Mouse (Mus musculus) hindbrain, embryonic 11.5 days (tissue): Measurements from ENCODE around the gene Hist1h2ba. TPM values are rescaled to one million over a fixed set of nuclear protein-coding genes. Genes with fewer than 3 reads are reported as not detected.

ENCODE experiments used
- ATAC-seq: fragments of 200-750 bp; cut with Nextera tagmentation; 2 replicates; pipeline ENCODE4 v1.8.0; 2017; ENCODE audit warnings: mild to moderate bottlenecking, moderate TSS enrichment, moderate library complexity; ENCODE audit not compliant: low FRiP score
- DNase-seq: peaks from one replicate; pipeline ENCODE4 v3.0.0-alpha.2; 2015; ENCODE audit warnings: low spot score
- H3K27ac ChIP-seq: fragments of 300-500 bp; sonication (generic); 2 replicates; pipeline ENCODE4 v1.5.1; 2014; ENCODE audit warnings: mild to moderate bottlenecking, low read depth, low read length
- H3K27me3 ChIP-seq: fragments of 300-500 bp; sonication (generic); 2 replicates; pipeline ENCODE4 v1.6.1; 2014; ENCODE audit warnings: mild to moderate bottlenecking, low read length, moderate library complexity, mixed read lengths; ENCODE audit not compliant: control insufficient read depth, insufficient read depth
- H3K36me3 ChIP-seq: fragments of 300-500 bp; sonication (generic); 2 replicates; pipeline ENCODE4 v1.6.1; 2014; ENCODE audit warnings: mild to moderate bottlenecking, low read length, moderate library complexity, mixed read lengths; ENCODE audit not compliant: control insufficient read depth, insufficient read depth
- H3K4me1 ChIP-seq: fragments of 300-500 bp; sonication (generic); replicated peaks from 2 replicates; pipeline ENCODE4 v1.6.1; 2014; ENCODE audit warnings: low read length, mixed read lengths; ENCODE audit not compliant: control insufficient read depth, insufficient read depth
- H3K4me2 ChIP-seq: fragments of 300-500 bp; sonication (generic); replicated peaks from 2 replicates; pipeline ENCODE4 v1.6.1; 2014; ENCODE audit warnings: mild to moderate bottlenecking, low read depth, low read length
- H3K4me3 ChIP-seq: fragments of 300-500 bp; sonication (generic); 2 replicates; pipeline ENCODE4 v1.5.1; 2014; ENCODE audit warnings: low read depth, low read length
- H3K9ac ChIP-seq: fragments of 300-500 bp; sonication (generic); 2 replicates; pipeline ENCODE4 v1.6.1; 2014; ENCODE audit warnings: low read depth, low read length
- H3K9me3 ChIP-seq: fragments of 300-500 bp; sonication (generic); 2 replicates; pipeline ENCODE4 v1.6.1; 2016; ENCODE audit warnings: low read length; ENCODE audit not compliant: control insufficient read depth
- WGBS: fragments of 180-500 bp; shearing (Covaris S2); extraction: QIAGEN DNeasy Blood & Tissue Kit; methylation state at CpG from one replicate; pipeline ENCODE4 v1.1.7; 2014; 5-methylcytosine and 5-hydroxymethylcytosine counted together
- polyA plus RNA-seq: library from polyadenylated mRNA; unstranded; fragments of >200 nt; fragmentation: Nextera tagmentation; extraction: Ambion mirVana; gene quantifications from 2 replicates; pipeline ENCODE4 v1.2.1, GENCODE M21; 2014

The Hist1h2ba gene
- polyA plus RNA-seq, 1 experiment from 2014 or later = not detected

GRCm38 (mm10) chr13:23892592-23893268, 41.2 kb downstream of the Hist1h2ba start:
- ATAC-seq (no peak), DNase-seq (peak; percentile 4)
- Histone ChIP-seq H3K4me1 (0 out of 2 replicates have a peak, but pooled peaks cover 3% of the 10 kb centered on the region), H3K27me3 (no peaks in the 10 kb centered on the region), H3K4me2 (no peak overlapping the region), H3K4me3 (no peak overlapping the region), H3K9ac (no peak overlapping the region), H3K9me3 (no peaks in the 10 kb centered on the region), H3K27ac (no peak overlapping the region), H3K36me3 (no peaks in the 10 kb centered on the region)
- 25% methylated on average over 9 of the region's 9 CpGs for WGBS

GRCm38 (mm10) chr13:23889011-23889605, 44.8 kb downstream of the Hist1h2ba start:
- DNase-seq = peak; percentile 13
- Histone ChIP-seq H3K4me2 (no peak overlapping the region), H3K36me3 (no peaks in the 10 kb centered on the region), H3K9me3 (no peaks in the 10 kb centered on the region), H3K9ac (no peak overlapping the region), H3K4me1 (0 out of 2 replicates have a peak, but pooled peaks cover 3% of the 10 kb centered on the region), H3K4me3 (no peak overlapping the region), H3K27ac (no peak overlapping the region), H3K27me3 (no peaks in the 10 kb centered on the region)
- ATAC-seq = no peak
- WGBS = 62% methylated on average over 6 of the region's 6 CpGs

GRCm38 (mm10) chr13:23887026-23887725, 46.8 kb downstream of the Hist1h2ba start:
- no peak for DNase-seq
- Histone ChIP-seq H3K27ac (no peak overlapping the region), H3K4me1 (no peaks in the 10 kb centered on the region), H3K4me2 (no peak overlapping the region), H3K9me3 (no peaks in the 10 kb centered on the region), H3K27me3 (no peaks in the 10 kb centered on the region), H3K9ac (no peak overlapping the region), H3K36me3 (no peaks in the 10 kb centered on the region), H3K4me3 (no peak overlapping the region)
- ATAC-seq = no peak
- WGBS = 84% methylated on average over 3 of the region's 3 CpGs

- H3K27ac ChIP-seq = no peak overlapping the region
- no peaks in the 10 kb centered on the region for H3K36me3 ChIP-seq
- H3K27me3 ChIP-seq = no peaks in the 10 kb centered on the region
- peak; percentile 33 for DNase-seq
- H3K4me3 ChIP-seq = no peak overlapping the region
- no peaks in the 10 kb centered on the region for H3K9me3 ChIP-seq
- 58% methylated on average over 2 of the region's 2 CpGs for WGBS
- ATAC-seq = no peak
- no peak overlapping the region for H3K9ac ChIP-seq
- H3K4me2 ChIP-seq = no peak overlapping the region
- no peaks in the 10 kb centered on the region for H3K4me1 ChIP-seq
These were observed 48.4 kb downstream of the Hist1h2ba start for GRCm38 (mm10) chr13:23885540-23885939.

Other genes starting within 250 kb of the Hist1h2ba start
- 21.0 and 26.1 TPM in 2 replicates for gene Hist1h2bc, start 250.0 kb downstream of the Hist1h2ba start, polyA plus RNA-seq
- 0.17 TPM in 1 of 2 replicates, not detected in the other for gene Hist1h1t, start 238.3 kb downstream of the Hist1h2ba start, polyA plus RNA-seq
- 4.5 and 4.9 TPM in 2 replicates for gene Hist1h4c, start 235.7 kb downstream of the Hist1h2ba start, polyA plus RNA-seq
- gene Hfe, start 223.3 kb downstream of the Hist1h2ba start, polyA plus RNA-seq = 3.4 and 4.2 TPM in 2 replicates
- gene Hist1h1c, start 195.3 kb downstream of the Hist1h2ba start, polyA plus RNA-seq = 14.9 and 16.7 TPM in 2 replicates
- 10.7 and 11.3 TPM in 2 replicates for gene Hist1h3c, start 188.6 kb downstream of the Hist1h2ba start, polyA plus RNA-seq
- gene Hist1h2bb, start 187.4 kb downstream of the Hist1h2ba start, polyA plus RNA-seq = 1.4 and 3.0 TPM in 2 replicates
- gene Hist1h2ab, start 183.0 kb downstream of the Hist1h2ba start, polyA plus RNA-seq = 42.5 and 50.0 TPM in 2 replicates
- 6.5 and 10.7 TPM in 2 replicates for gene Hist1h3b, start 181.9 kb downstream of the Hist1h2ba start, polyA plus RNA-seq
- 3.6 and 4.8 TPM in 2 replicates for gene Hist1h4b, start 177.1 kb downstream of the Hist1h2ba start, polyA plus RNA-seq
- 0.32 TPM in 1 of 2 replicates, not detected in the other for gene Hist1h4a, start 172.9 kb downstream of the Hist1h2ba start, polyA plus RNA-seq
- 3.4 and 5.3 TPM in 2 replicates for gene Hist1h3a, start 171.8 kb downstream of the Hist1h2ba start, polyA plus RNA-seq
- 2.4 and 3.7 TPM in 2 replicates for gene Hist1h1a, start 170.5 kb downstream of the Hist1h2ba start, polyA plus RNA-seq
- not detected in 2 replicates for gene Trim38, start 164.2 kb downstream of the Hist1h2ba start, polyA plus RNA-seq
- not detected in 2 replicates for gene Slc17a2, start 127.2 kb downstream of the Hist1h2ba start, polyA plus RNA-seq
- not detected in 2 replicates for gene Slc17a3, start 94.7 kb downstream of the Hist1h2ba start, polyA plus RNA-seq
- gene Slc17a1, start 66.4 kb downstream of the Hist1h2ba start, polyA plus RNA-seq = not detected in 2 replicates
- not detected in 2 replicates for gene Slc17a4, start 19.1 kb downstream of the Hist1h2ba start, polyA plus RNA-seq
- not detected in 2 replicates for gene Hist1h2aa, start 306 bp upstream of the Hist1h2ba start, polyA plus RNA-seq
- 0.15 and 0.35 TPM in 2 replicates for gene Scgn, start 57.1 kb upstream of the Hist1h2ba start, polyA plus RNA-seq